Mouse (Mus musculus): ENCODE data around the gene Fam171b. TPM values are rescaled to one million over a fixed set of nuclear protein-coding genes. Genes with fewer than 3 reads are reported as not detected.

The Fam171b gene
- 0.14 and 0.39 TPM in 2 replicates for polyA plus RNA-seq (2012; rRNA removed)

DNA sequence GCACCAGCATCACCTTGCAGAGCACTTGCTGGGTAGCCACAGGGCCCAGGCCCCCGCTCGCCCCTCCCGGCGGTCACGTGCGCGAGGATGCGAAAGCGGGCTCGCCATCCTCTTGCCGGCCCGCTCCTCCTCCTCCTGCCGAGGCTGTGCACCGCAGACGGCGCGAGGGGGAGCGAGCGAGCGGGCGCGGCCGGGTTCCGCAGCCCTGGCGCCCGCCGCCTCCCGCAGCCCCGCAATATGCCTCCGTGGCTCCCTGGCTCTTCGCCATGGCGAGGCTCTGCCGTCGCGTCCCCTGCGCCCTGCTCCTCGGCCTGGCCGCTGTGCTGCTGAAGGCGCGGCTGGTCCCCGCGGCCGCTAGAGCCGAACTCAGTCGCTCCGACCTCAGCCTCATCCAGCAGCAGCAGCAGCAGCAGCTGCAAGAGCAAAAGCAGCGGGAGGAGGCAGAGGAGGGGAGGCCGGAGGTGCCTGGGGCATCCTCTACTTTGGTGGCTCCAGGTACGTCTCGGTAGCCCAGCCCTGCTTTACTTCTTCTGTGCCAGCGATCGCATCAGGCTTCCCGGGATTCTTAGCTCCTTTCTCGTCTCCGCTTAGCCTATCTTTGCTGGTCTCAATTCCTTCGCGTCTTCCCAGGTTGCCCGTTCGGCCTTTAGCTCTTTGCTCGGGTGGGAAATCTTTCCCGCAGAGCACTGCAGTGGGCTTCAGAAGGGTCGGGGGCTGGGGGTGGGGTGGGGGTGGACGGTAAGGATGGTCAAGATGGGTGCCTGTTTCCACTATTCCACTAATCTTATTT lies at the start of gene Fam171b:
TSS of gene Fam171b (plus strand) at position 154 of the 790 bp plus-strand sequence.
- WGBS = under 1% methylated on average over 63 of the region's 63 CpGs
- no peak within 1 kb of the TSS for H3K27ac ChIP-seq (ENCODE audit: insufficient read depth, low read depth, low read length)
- peak within 1 kb of the TSS; percentile 76 for H3K4me3 ChIP-seq (ENCODE audit: low read depth, low read length)
- peaks cover 13% of the 10 kb centered on the region for H3K27me3 ChIP-seq (ENCODE audit: control insufficient read depth, insufficient read depth, low read length)
- H3K4me1 ChIP-seq (ENCODE audit: control insufficient read depth, insufficient read depth, insufficient read length, low read length) = peaks cover 2% of the 10 kb centered on the region; the same call in 1 of the 2 replicates
- TF ChIP-seq POLR2A (IDR thresholded peaks at IDR 0.05; ENCODE audit: low read depth, low read length) (0 out of 2 replicates have a peak, but pooled peaks have one; percentile 10), CTCF (IDR thresholded peaks at IDR 0.05; ENCODE audit: extremely low read depth, insufficient read length, insufficient replicate concordance, low read depth, low read length) (no peak)
- no peaks in the 10 kb centered on the region for H3K36me3 ChIP-seq (ENCODE audit: control insufficient read depth, insufficient read depth, low read length)

DNA sequence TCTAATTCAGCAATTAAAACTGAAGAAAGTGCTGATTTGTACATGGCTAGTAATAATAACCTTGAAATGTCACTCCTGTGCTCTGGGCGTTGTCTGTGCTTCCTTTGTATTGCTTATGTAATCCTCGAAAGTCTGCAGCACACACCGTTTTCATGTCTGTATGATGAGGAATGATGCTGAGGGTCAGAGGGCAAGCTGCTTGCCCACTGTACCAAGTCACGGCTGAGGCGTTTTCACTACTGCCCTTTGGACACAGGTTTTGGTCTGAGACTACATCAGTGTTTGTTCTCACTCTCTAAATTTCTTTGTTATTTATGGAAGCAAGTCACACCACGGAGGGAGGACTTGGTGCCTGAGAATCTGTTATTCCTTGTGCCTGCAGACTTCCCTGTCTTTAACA lies 46.4 kb upstream of the Fam171b start:
- H3K36me3 ChIP-seq (ENCODE audit: control insufficient read depth, insufficient read depth, low read length) = peaks cover 22% of the 10 kb centered on the region
- H3K27me3 ChIP-seq (ENCODE audit: control insufficient read depth, insufficient read depth, low read length) = no peaks in the 10 kb centered on the region
- 70% methylated on average over 6 of the region's 6 CpGs for WGBS
- no peaks in the 10 kb centered on the region for H3K4me1 ChIP-seq (ENCODE audit: control insufficient read depth, insufficient read depth, insufficient read length, low read length)
- TF ChIP-seq CTCF (IDR thresholded peaks at IDR 0.05; ENCODE audit: extremely low read depth, insufficient read length, insufficient replicate concordance, low read depth, low read length) (no peak), POLR2A (IDR thresholded peaks at IDR 0.05; ENCODE audit: low read depth, low read length) (no peak)
- H3K4me3 ChIP-seq (ENCODE audit: low read depth, low read length) = no peak overlapping the region
- no peak overlapping the region for H3K27ac ChIP-seq (ENCODE audit: insufficient read depth, low read depth, low read length)

DNA sequence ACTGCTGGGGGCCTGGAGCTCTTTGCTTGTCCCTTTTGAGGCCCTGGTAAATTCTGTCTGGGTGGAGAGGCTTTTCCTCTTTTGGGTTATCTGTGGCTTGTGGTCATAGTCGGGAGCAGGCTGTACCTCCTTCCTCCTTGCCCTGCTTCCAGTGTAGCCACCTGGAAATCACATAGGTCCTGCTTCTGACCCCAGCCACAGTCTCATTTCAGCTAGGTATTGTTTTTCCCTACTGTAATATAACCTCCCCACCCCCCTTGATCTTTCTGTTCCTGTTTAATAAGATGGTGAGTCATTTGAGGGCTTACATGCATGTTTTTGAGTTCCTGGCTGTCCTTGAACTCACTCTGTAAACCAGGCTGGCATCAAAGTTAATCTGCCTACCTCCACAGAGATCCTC lies 45.6 kb upstream of the Fam171b start:
- Histone ChIP-seq H3K4me1 (ENCODE audit: control insufficient read depth, insufficient read depth, insufficient read length, low read length) (no peaks in the 10 kb centered on the region), H3K36me3 (ENCODE audit: control insufficient read depth, insufficient read depth, low read length) (peaks cover 22% of the 10 kb centered on the region), H3K4me3 (ENCODE audit: low read depth, low read length) (no peak overlapping the region), H3K27ac (ENCODE audit: insufficient read depth, low read depth, low read length) (no peak overlapping the region), H3K27me3 (ENCODE audit: control insufficient read depth, insufficient read depth, low read length) (no peaks in the 10 kb centered on the region)
- TF ChIP-seq POLR2A (IDR thresholded peaks at IDR 0.05; ENCODE audit: low read depth, low read length) (no peak), CTCF (IDR thresholded peaks at IDR 0.05; ENCODE audit: extremely low read depth, insufficient read length, insufficient replicate concordance, low read depth, low read length) (no peak)
- 69% methylated on average over 1 of the region's 1 CpGs for WGBS

DNA sequence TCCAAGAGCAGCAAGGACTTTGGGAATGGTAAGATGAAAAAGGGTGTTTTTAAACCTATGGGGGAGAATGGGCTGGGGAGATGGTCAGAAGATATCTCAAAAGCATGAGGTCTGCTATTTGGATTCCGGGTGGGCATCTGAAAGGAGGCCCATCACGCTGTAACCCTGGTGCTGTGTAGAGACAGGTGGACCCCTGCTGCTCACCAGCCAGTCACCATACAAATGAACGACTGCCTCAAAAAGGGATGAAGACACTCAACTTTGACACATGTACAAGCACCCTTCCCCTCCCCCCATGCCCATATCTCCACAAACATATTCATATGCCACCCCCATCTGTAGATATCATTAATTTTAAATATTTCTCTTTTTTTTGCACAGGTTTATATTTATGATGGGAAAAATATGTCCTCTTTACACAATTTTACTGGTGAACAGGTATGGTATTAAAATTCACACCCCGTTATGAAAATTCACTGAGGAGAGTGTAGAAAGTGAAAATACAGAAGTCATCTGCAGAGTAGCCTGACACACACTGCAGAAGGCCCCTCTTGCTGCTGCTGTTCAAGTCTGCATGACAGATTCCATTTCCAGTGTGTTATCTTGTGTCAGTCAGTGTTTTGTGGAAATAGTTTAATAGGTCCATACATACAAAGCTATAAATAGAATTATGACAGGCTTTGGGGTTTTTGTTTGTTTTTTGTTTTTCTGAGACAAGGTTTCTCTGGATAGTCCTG lies 44.0 kb upstream of the Fam171b start:
- H3K27ac ChIP-seq (ENCODE audit: insufficient read depth, low read depth, low read length) = no peak overlapping the region
- no peak overlapping the region for H3K4me3 ChIP-seq (ENCODE audit: low read depth, low read length)
- H3K4me1 ChIP-seq (ENCODE audit: control insufficient read depth, insufficient read depth, insufficient read length, low read length) = no peaks in the 10 kb centered on the region
- no peaks in the 10 kb centered on the region for H3K27me3 ChIP-seq (ENCODE audit: control insufficient read depth, insufficient read depth, low read length)
- WGBS = 85% methylated on average over 4 of the region's 4 CpGs
- no peak for TF ChIP-seq POLR2A (IDR thresholded peaks at IDR 0.05; ENCODE audit: low read depth, low read length)
- no peak for TF ChIP-seq CTCF (IDR thresholded peaks at IDR 0.05; ENCODE audit: extremely low read depth, insufficient read length, insufficient replicate concordance, low read depth, low read length)
- peaks cover 25% of the 10 kb centered on the region for H3K36me3 ChIP-seq (ENCODE audit: control insufficient read depth, insufficient read depth, low read length)

DNA sequence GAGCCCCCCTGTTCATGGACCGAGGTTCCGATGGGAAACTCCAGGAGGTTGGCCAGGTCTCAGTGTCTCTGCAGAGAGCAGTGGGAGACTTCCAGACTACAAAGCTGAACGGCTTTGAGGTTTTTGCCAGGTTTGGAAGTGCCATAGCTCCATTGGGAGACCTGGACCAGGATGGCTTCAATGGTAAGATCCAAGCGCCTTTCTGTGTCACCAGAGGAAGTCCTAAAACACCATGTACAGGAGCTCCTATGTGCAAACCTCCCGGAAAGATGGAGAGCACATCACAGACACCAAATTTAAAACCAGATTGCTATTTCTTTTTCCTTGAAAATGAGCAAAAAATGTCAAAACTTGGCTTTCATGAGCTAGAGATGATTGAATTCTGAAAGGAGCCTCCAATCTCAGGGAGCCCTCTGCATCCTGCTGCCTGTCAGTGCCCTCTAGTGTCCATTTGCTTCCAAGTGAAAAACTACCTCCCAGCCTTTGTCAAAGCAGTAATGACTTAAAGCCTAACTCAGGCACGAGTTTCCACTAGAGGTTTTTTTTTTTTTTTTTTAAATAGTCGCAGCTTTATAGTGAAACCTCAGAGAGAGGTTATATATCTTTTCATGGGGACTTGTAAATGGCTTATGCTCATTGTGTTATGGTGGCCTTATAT lies 41.2 kb upstream of the Fam171b start:
- no peak for TF ChIP-seq POLR2A (IDR thresholded peaks at IDR 0.05; ENCODE audit: low read depth, low read length)
- peak; percentile 85; the same call in 1 of the 2 replicates for TF ChIP-seq CTCF (IDR thresholded peaks at IDR 0.05; ENCODE audit: extremely low read depth, insufficient read length, insufficient replicate concordance, low read depth, low read length)
- WGBS = 59% methylated on average over 7 of the region's 7 CpGs
- Histone ChIP-seq H3K27me3 (ENCODE audit: control insufficient read depth, insufficient read depth, low read length) (no peaks in the 10 kb centered on the region), H3K4me3 (ENCODE audit: low read depth, low read length) (no peak overlapping the region), H3K4me1 (ENCODE audit: control insufficient read depth, insufficient read depth, insufficient read length, low read length) (no peaks in the 10 kb centered on the region), H3K36me3 (ENCODE audit: control insufficient read depth, insufficient read depth, low read length) (peaks cover 23% of the 10 kb centered on the region), H3K27ac (ENCODE audit: insufficient read depth, low read depth, low read length) (no peak overlapping the region)

DNA sequence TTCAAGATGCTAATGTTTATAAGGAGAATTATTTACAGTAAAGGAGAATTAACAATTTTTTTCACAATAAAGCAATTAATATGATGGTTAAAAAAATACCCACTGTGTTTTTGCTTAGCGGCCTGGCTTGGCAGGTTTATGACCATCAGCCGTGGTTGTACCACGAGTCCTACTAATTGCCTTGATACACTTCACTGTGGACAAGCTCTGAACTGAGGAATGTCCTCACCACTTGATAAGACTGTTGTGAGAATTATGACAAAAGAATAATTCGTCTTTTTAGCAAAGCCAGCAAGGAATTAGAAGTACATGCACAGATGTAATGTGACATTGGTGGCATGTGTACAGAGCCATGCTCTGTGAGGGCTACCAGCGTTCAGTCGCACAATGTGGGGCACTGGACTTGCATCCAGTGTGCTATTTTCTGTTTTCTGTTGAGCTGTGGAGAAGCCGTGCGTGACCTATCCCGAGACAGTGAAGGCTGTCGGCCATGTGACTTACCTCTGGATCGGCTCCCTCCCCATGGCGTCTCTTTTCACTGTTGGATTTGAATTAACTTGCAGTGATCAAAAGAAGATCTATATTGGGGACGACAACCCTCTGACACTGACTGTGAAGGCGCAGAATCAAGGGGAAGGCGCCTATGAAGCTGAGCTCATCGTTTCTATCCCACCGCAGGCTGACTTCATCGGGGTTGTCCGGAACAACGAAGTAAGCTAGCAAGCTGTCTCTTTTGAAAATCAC lies 20.9 kb upstream of the Fam171b start:
- Histone ChIP-seq H3K4me1 (ENCODE audit: control insufficient read depth, insufficient read depth, insufficient read length, low read length) (no peaks in the 10 kb centered on the region), H3K27ac (ENCODE audit: insufficient read depth, low read depth, low read length) (no peak overlapping the region), H3K27me3 (ENCODE audit: control insufficient read depth, insufficient read depth, low read length) (no peaks in the 10 kb centered on the region), H3K36me3 (ENCODE audit: control insufficient read depth, insufficient read depth, low read length) (peaks cover 40% of the 10 kb centered on the region), H3K4me3 (ENCODE audit: low read depth, low read length) (no peak overlapping the region)
- 92% methylated on average over 20 of the region's 20 CpGs for WGBS
- TF ChIP-seq POLR2A (IDR thresholded peaks at IDR 0.05; ENCODE audit: low read depth, low read length) = no peak
- TF ChIP-seq CTCF (IDR thresholded peaks at IDR 0.05; ENCODE audit: extremely low read depth, insufficient read length, insufficient replicate concordance, low read depth, low read length) = no peak
